Mouse (Mus musculus) CH12F3 (cell line): ENCODE results near the gene 1700010I14Rik.

ENCODE experiments used
- in situ Hi-C: fragments of 300-500 bp; cut with MboI; formaldehyde crosslinking; loops from 2 replicates; pipeline ENCODE4 v1.14.3; 2020; ENCODE audit warnings: low sequenced_read_pairs

The 1700010I14Rik gene

GRCm38 (mm10) chr17:9023198-9023942 lies 35.2 kb downstream of the 1700010I14Rik start:
- in situ Hi-C loops, result no loop called here

- in situ Hi-C loops, result no loop called here
Measured at GRCm38 (mm10) chr17:9030181-9030580, 42.0 kb downstream of the 1700010I14Rik start.

GRCm38 (mm10) chr17:9031241-9032141 lies 43.4 kb downstream of the 1700010I14Rik start:
- in situ Hi-C loops, result no loop called here

- in situ Hi-C loops, result no loop called here
Measured at GRCm38 (mm10) chr17:9032362-9033044, 44.4 kb downstream of the 1700010I14Rik start.

- in situ Hi-C loops, result no loop called here
Measured at GRCm38 (mm10) chr17:9033511-9033910, 45.4 kb downstream of the 1700010I14Rik start.

GRCm38 (mm10) chr17:9035561-9036348 lies 47.6 kb downstream of the 1700010I14Rik start:
- in situ Hi-C loops, result no loop called here

- in situ Hi-C loops, result no loop called here
Measured at GRCm38 (mm10) chr17:9042723-9043122, 54.6 kb downstream of the 1700010I14Rik start.

- in situ Hi-C loops, result no loop called here
Measured at GRCm38 (mm10) chr17:9052441-9052980, 64.4 kb downstream of the 1700010I14Rik start.

- in situ Hi-C loops, result no loop called here
Measured at GRCm38 (mm10) chr17:9059360-9059932, 71.3 kb downstream of the 1700010I14Rik start.
